Mouse (Mus musculus) gastrocnemius, postnatal 25 days (tissue): ENCODE results near the gene Sstr4. TPM values are rescaled to one million over a fixed set of nuclear protein-coding genes. Genes with fewer than 3 reads are reported as not detected.

Source experiments
- DNase-seq: peaks from one replicate; pipeline ENCODE4 v3.0.0; 2022
- total RNA-seq, 2 experiments: library from RNA; stranded (reverse); gene quantifications; 1 replicate in 1 of 2; 2 replicates in 1 of 2; pipeline ENCODE4 v1.2.3; 2021

Sstr4 gene
- total RNA-seq, 2 experiments from 2014 or later, result 0.18 to 0.19 TPM

- DNase-seq, result no peak
Observed at GRCm38 (mm10) chr2:148430941-148431340, 35.8 kb downstream of the Sstr4 start.

- DNase-seq, result no peak
Observed at GRCm38 (mm10) chr2:148432346-148432745, 37.2 kb downstream of the Sstr4 start.

- no peak for DNase-seq
Observed at GRCm38 (mm10) chr2:148436285-148436684, 41.1 kb downstream of the Sstr4 start.

DNA sequence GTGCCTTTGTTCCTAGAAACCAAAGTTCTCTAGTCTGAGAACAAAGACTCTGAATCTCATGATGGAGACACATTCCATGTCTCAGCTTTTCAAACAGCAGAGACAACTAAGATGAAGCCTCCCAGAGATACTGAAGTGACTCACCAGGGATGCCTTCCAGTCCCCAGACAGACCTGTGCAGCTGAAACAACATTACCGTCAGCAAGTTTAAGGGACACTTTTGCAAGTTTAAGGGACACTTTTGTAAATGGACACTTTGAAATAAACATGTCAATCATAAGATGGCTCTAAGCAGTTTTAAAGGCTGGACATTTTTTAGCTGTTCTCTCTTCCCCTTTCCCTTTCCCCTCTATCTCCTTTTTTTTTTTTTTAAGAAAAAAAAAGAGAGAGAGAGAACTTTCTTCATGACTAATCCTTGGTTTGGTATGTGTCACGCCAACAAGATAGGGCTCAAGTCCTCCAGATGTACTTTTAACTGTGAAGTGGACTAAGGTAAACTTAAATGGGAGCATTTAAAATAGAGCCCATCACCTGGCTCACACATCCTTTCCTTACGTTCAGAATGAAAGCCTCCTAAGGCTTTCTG, 44.6 kb downstream of the Sstr4 start:
- no peak for DNase-seq

- no peak for DNase-seq
Observed at GRCm38 (mm10) chr2:148441421-148441820, 46.3 kb downstream of the Sstr4 start.

DNA sequence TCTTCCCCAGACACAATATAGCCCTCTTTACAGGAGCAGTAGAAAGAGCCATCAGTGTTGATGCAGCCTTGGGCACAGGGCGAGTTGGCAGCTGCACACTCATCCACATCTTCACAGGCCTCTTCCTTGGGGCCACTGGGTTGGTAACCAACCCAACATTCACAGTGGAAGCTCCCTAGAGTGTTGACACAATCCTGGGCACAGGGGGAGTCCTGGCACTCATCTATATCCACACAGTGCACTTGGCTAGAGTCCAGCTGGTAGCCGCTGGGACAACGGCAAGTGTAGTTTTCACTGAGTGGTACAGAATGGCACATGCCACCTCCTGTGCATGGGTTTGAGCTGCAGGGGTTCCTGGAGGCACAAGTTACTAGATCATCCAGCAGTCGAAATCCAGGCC, 47.0 kb downstream of the Sstr4 start:
- no peak for DNase-seq

DNA sequence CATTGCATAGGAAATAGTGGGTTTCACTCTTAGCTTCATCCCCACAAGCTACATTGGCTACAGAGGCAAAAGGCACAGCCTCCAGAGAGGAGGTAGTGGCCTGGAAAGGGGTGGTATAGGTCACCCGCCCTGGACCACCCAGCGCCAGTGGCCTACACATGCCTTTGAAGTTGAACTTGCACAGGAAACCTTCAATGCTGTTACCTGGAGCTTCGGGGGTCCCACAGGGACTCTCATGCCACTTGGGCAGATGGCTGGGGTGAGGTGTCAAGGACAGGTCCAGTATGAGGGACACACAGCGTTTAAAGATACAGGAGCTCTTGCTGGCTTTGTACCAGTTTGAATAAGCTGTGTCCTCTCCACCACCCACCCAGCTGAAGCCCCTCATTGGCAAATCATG, 47.6 kb downstream of the Sstr4 start:
- DNase-seq, result no peak

DNA sequence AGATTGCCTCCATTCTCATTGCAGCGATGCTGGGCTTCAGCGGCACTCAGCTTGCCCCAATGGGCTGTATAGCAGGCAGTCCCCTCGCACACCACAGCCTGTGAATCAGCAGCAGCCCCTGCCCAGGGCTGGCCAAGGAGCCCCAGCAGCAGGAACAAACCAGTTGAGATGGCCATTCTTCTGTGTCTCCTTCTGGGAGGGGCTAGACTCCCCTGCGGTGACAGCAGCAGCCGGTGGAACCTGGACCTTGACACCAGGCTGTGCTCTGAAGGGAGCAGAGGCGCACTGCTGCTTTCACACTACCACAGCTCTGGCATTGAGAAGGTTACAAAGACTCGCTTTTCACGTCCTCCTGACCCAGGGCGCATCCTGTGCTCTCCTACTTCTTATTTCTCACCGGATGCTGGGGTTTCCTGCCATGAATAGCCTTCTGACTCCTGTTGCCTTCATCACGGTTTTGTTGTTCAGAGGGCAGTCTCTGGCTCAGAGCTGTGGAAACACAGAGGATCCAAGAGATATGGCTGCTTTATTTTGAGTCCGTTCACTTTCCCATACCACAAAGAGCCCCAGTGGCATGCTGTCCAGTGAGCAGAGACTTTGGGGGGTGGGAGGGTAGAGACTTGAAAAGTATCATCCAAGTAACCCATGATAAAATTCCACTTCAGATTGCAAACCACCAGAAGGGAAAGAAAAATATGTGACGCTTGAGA, 48.3 kb downstream of the Sstr4 start, which contains the start of gene Cd93:
Gene Cd93, minus strand, starts transcription at position 315 of the 710 bp plus-strand sequence.
- peak; percentile 35 for DNase-seq

DNA sequence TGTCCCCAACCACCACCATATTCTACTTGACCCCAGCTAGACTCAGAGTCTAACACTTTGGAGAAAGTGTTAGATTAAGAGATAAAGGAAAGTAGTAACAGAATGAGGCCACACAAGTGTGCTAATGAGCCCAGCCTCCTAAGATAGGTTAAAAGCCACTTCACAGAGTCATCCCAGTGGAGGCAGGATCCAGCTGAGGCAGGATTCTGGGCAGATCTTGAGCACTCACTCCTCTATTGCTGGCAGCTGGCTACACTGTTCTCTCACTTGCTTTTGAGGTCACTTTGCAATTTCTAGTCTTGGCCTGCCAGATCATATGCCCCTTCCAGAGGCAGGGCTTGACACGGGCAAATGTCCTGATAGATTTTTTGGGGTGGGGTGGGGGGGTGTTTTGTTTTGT, 49.3 kb downstream of the Sstr4 start:
- DNase-seq, result no peak

- no peak for DNase-seq
Observed at GRCm38 (mm10) chr2:148445616-148446015, 50.5 kb downstream of the Sstr4 start.

Other genes starting within 250 kb of the Sstr4 start
- gene Thbd, start 12.8 kb downstream of the Sstr4 start, total RNA-seq, result 10 to 100 TPM; 16.6 to 19.5 TPM
- 10 to 100 TPM; 19.4 to 23.0 TPM for gene Cd93, start 48.2 kb downstream of the Sstr4 start, total RNA-seq